Mouse (Mus musculus) urinary bladder, postnatal 0 days (tissue): ENCODE measurements around the gene Camk1. TPM values are rescaled to one million over a fixed set of nuclear protein-coding genes. Genes with fewer than 3 reads are reported as not detected.

ENCODE experiments used
- polyA plus RNA-seq: library from polyadenylated mRNA; unstranded; fragments of >200 nt; fragmentation: Nextera tagmentation; extraction: Ambion mirVana; gene quantifications from 2 replicates; pipeline ENCODE4 v1.2.1, GENCODE M21; 2015

Gene Camk1
- polyA plus RNA-seq = 89.5 and 100.0 TPM in 2 replicates

GRCm38 (mm10) chr6:113343177-113344092 is at the start of gene Camk1:
Camk1 (minus strand) TSS chr6:113343984.

GRCm38 (mm10) chr6:113388960-113389359 is 45.2 kb upstream of the Camk1 start, which contains the start of gene Ttll3:
Ttll3 (plus strand) TSS chr6:113389260.

GRCm38 (mm10) chr6:113377496-113378385 is 34.0 kb upstream of the Camk1 start, which contains the start of the genes Tada3 and Arpc4:
Tada3 (minus strand) TSS chr6:113377883.
Arpc4 (plus strand) TSS chr6:113378115.

GRCm38 (mm10) chr6:113326533-113327315 is 17.1 kb downstream of the Camk1 start, which contains the start of gene Ogg1:
Ogg1 (plus strand) TSS chr6:113326972.

GRCm38 (mm10) chr6:113306986-113307349 is 36.8 kb downstream of the Camk1 start, which contains the start of gene Brpf1:
Brpf1 (plus strand) TSS chr6:113307137.

Other genes with a start within 250 kb of the Camk1 start
- 0.42 and 0.46 TPM in 2 replicates for gene Lhfpl4, start 148.6 kb downstream of the Camk1 start, polyA plus RNA-seq
- gene Mtmr14, start 106.1 kb downstream of the Camk1 start, polyA plus RNA-seq = 40.7 and 42.7 TPM in 2 replicates
- not detected in 2 replicates for gene Cpne9, start 61.7 kb downstream of the Camk1 start, polyA plus RNA-seq
- gene Brpf1, start 36.8 kb downstream of the Camk1 start, polyA plus RNA-seq = 7.1 and 7.6 TPM in 2 replicates
- 6.3 and 9.3 TPM in 2 replicates for gene Ogg1, start 17.0 kb downstream of the Camk1 start, polyA plus RNA-seq
- 38.4 and 39.1 TPM in 2 replicates for gene Tada3, start 33.9 kb upstream of the Camk1 start, polyA plus RNA-seq
- gene Arpc4, start 34.1 kb upstream of the Camk1 start, polyA plus RNA-seq = 327 and 354 TPM in 2 replicates
- 1.0 and 1.2 TPM in 2 replicates for gene Ttll3, start 45.3 kb upstream of the Camk1 start, polyA plus RNA-seq
- gene Rpusd3, start 75.4 kb upstream of the Camk1 start, polyA plus RNA-seq = 11.4 and 16.5 TPM in 2 replicates
- gene Cidec, start 91.8 kb upstream of the Camk1 start, polyA plus RNA-seq = not detected in 2 replicates
- 79.2 and 82.8 TPM in 2 replicates for gene Jagn1, start 98.6 kb upstream of the Camk1 start, polyA plus RNA-seq
- 54.7 and 60.4 TPM in 2 replicates for gene Il17re, start 114.5 kb upstream of the Camk1 start, polyA plus RNA-seq
- gene Il17rc, start 127.4 kb upstream of the Camk1 start, polyA plus RNA-seq = 28.2 and 32.1 TPM in 2 replicates
- gene Creld1, start 139.3 kb upstream of the Camk1 start, polyA plus RNA-seq = 33.3 and 33.8 TPM in 2 replicates
- gene Prrt3, start 157.9 kb upstream of the Camk1 start, polyA plus RNA-seq = 0.72 and 0.77 TPM in 2 replicates
- 91.2 and 104 TPM in 2 replicates for gene Emc3, start 187.7 kb upstream of the Camk1 start, polyA plus RNA-seq
- gene Fancd2, start 187.7 kb upstream of the Camk1 start, polyA plus RNA-seq = 2.5 and 3.2 TPM in 2 replicates